Mouse (Mus musculus) ES-E14 (cell line): ENCODE measurements around the gene Scn1b. TPM values are rescaled to one million over a fixed set of nuclear protein-coding genes. Genes with fewer than 3 reads are reported as not detected.

Experiments
- DNase-seq: peaks from one replicate; pipeline ENCODE4 v3.0.0-alpha.2; 2013; ENCODE audit warnings: low read depth, low spot score
- H3K27ac ChIP-seq: 2 replicates; pipeline ENCODE4 v1.5.1; 2012; ENCODE audit warnings: low read depth, mild to moderate bottlenecking, low read length, moderate library complexity, mixed read lengths; ENCODE audit not compliant: poor library complexity, insufficient read depth, severe bottlenecking
- H3K36me3 ChIP-seq: 2 replicates; pipeline ENCODE4 v1.6.1; 2012; ENCODE audit warnings: mild to moderate bottlenecking, low read length, moderate library complexity, mixed read lengths; ENCODE audit not compliant: control insufficient read depth, poor library complexity, insufficient read depth, severe bottlenecking
- H3K4me1 ChIP-seq, 2 experiments: fragments of 150-350 bp in 1 of 2; sonication (generic) in 1 of 2; 2 replicates each; pipeline ENCODE4 v1.6.1; 2012; ENCODE audit warnings: low read length in 2 of 2, mild to moderate bottlenecking in 1 of 2, mixed read lengths in 1 of 2; ENCODE audit not compliant: control insufficient read depth in 2 of 2, insufficient read depth in 2 of 2, poor library complexity in 1 of 2
- H3K4me3 ChIP-seq, 2 experiments: fragments of 150-350 bp in 1 of 2; sonication (generic) in 1 of 2; 2 replicates each; pipeline ENCODE4 v1.5.1; 2012; ENCODE audit warnings: low read length in 2 of 2, low read depth in 1 of 2, mild to moderate bottlenecking in 1 of 2, mixed read lengths in 1 of 2; ENCODE audit not compliant: insufficient read depth in 1 of 2, poor library complexity in 1 of 2, severe bottlenecking in 1 of 2
- H3K9ac ChIP-seq: 2 replicates; pipeline ENCODE4 v1.6.1; 2012; ENCODE audit warnings: low read depth, mild to moderate bottlenecking, low read length, mixed read lengths; ENCODE audit not compliant: poor library complexity, insufficient read depth, severe bottlenecking
- H3K9me3 ChIP-seq: fragments of 150-350 bp; sonication (generic); 2 replicates; pipeline ENCODE4 v1.6.1; 2012; ENCODE audit warnings: low read depth, mild to moderate bottlenecking, low read length; ENCODE audit not compliant: control insufficient read depth, insufficient read depth
- CHD2 ChIP-seq: IDR thresholded peaks from 2 replicates; pipeline ENCODE4 v1.6.1; 2014; ENCODE audit warnings: mild to moderate bottlenecking, low read depth, low read length, inconsistent platforms
- HCFC1 ChIP-seq: IDR thresholded peaks from 2 replicates; pipeline ENCODE4 v1.6.1; 2012; ENCODE audit warnings: low read length, inconsistent platforms, borderline replicate concordance; ENCODE audit not compliant: insufficient read depth
- MAFK ChIP-seq: IDR thresholded peaks from 2 replicates; pipeline ENCODE4 v1.6.1; 2014; ENCODE audit warnings: mild to moderate bottlenecking, low read depth, low read length, inconsistent platforms; ENCODE audit not compliant: insufficient read depth
- ZC3H11A ChIP-seq: IDR thresholded peaks from 2 replicates; pipeline ENCODE4 v1.6.1; 2012; ENCODE audit warnings: low read depth, mild to moderate bottlenecking, inconsistent platforms, low read length, borderline replicate concordance
- ZNF384 ChIP-seq: IDR thresholded peaks from 2 replicates; pipeline ENCODE4 v1.6.1; 2012; ENCODE audit warnings: low read depth, low read length, inconsistent platforms
- in situ Hi-C, 2 experiments: fragments of 600-800 bp; cut with MboI; formaldehyde crosslinking; loops; one replicate each; pipeline ENCODE4 v1.15.1; 2025; ENCODE audit warnings: low sequenced_read_pairs in 2 of 2, inconsistent platforms in 1 of 2; ENCODE audit not compliant: unreplicated experiment in 2 of 2
- total RNA-seq: library from RNA; depleted of rRNA; stranded (reverse); fragments of 300-350 nt; gene quantifications from 2 replicates; pipeline ENCODE4 v1.2.3, GENCODE M21; 2012

Scn1b gene
- total RNA-seq, 1 experiment, result 16.3 TPM

DNA sequence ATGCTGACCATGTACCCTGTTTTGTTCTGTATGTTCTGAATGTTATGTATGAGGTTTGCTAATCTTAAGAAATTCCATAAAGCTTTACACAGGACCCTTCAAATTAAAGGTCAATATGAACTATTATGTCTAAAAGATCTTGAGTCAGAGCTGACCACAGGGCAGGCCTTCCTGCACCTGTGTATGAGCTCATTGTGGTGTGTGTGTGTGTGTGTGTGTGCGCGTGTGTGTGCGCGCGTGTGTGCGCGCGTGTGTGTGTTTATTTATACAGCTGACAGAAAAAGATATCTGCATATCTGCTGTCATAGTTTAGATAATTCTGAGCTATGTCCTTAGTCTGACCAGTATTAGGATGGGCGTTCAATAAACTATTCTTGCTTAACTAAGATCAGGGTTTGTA is 43.7 kb upstream of the Scn1b start:
- no peak overlapping the region for H3K4me3 ChIP-seq
- H3K4me1 ChIP-seq, result peaks cover 0 to 8% of the 10 kb centered on the region in 2 experiments; a peak in 1 of 4 replicates
- H3K9me3 ChIP-seq, result no peaks in the 10 kb centered on the region
- in situ Hi-C loops, result no loop called here
- H3K9ac ChIP-seq, result no peak overlapping the region
- no peak for DNase-seq
- H3K36me3 ChIP-seq, result no peaks in the 10 kb centered on the region
- TF ChIP-seq ZNF384, result no peak
- no peak for TF ChIP-seq CHD2
- TF ChIP-seq ZC3H11A, result no peak
- no peak for TF ChIP-seq MAFK
- no peak overlapping the region for H3K27ac ChIP-seq

DNA sequence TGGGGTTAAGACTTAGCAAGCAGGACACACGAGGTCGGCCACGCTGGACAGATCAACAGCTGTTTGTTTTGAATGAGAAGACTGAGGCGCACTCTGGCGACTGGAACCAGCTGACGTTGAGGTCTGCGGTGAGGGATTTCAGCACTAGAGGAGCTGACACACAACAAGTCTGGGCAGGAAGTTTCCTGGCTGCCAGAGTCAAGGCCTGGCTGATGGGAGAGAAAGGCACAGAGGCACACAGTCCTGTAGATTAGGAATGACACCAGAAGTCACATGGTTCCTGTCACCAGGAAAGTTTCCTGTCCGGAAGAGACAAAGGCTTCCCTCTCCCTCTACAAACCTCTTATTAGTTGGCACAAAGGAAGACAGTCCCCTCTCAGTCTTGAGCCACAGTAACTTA is 41.6 kb upstream of the Scn1b start:
- Histone ChIP-seq H3K36me3 (no peaks in the 10 kb centered on the region), H3K4me1 (peaks cover 4 to 8% of the 10 kb centered on the region in 2 experiments), H3K9me3 (no peaks in the 10 kb centered on the region), H3K27ac (no peak overlapping the region), H3K9ac (no peak overlapping the region), H3K4me3 (no peak overlapping the region)
- in situ Hi-C loops, result no loop called here
- DNase-seq, result no peak
- TF ChIP-seq MAFK, result no peak
- no peak for TF ChIP-seq HCFC1
- no peak for TF ChIP-seq ZC3H11A
- TF ChIP-seq ZNF384, result no peak
- no peak for TF ChIP-seq CHD2

DNA sequence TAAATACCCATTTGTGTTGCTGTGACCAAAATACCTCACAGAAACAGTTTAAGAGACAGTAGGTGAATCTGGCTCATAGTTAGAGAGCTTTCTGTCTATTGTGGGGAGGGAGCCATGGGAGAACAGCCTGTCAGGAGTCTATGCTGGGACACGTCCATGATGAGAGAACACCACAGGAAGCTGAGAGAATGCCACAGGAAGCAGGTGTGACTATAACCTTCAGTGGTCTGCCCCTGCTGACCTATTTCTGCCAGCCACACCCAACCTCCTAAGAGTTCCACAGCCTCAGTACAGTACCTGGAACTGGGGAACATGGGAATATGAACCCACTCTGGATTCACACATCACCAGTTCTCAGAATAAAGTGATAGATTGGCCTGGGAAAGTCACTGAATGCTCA is 37.9 kb upstream of the Scn1b start:
- in situ Hi-C loops, result no loop called here
- H3K4me1 ChIP-seq, result peaks cover 5 to 18% of the 10 kb centered on the region in 2 experiments
- no peak overlapping the region; the same call in 1 of the 2 replicates for H3K27ac ChIP-seq
- TF ChIP-seq CHD2, result no peak
- TF ChIP-seq MAFK, result no peak
- no peak for TF ChIP-seq HCFC1
- no peak for TF ChIP-seq ZNF384
- TF ChIP-seq ZC3H11A, result no peak
- H3K9ac ChIP-seq, result no peak overlapping the region
- H3K36me3 ChIP-seq, result no peaks in the 10 kb centered on the region
- no peaks in the 10 kb centered on the region for H3K9me3 ChIP-seq
- DNase-seq, result no peak
- no peak overlapping the region for H3K4me3 ChIP-seq

DNA sequence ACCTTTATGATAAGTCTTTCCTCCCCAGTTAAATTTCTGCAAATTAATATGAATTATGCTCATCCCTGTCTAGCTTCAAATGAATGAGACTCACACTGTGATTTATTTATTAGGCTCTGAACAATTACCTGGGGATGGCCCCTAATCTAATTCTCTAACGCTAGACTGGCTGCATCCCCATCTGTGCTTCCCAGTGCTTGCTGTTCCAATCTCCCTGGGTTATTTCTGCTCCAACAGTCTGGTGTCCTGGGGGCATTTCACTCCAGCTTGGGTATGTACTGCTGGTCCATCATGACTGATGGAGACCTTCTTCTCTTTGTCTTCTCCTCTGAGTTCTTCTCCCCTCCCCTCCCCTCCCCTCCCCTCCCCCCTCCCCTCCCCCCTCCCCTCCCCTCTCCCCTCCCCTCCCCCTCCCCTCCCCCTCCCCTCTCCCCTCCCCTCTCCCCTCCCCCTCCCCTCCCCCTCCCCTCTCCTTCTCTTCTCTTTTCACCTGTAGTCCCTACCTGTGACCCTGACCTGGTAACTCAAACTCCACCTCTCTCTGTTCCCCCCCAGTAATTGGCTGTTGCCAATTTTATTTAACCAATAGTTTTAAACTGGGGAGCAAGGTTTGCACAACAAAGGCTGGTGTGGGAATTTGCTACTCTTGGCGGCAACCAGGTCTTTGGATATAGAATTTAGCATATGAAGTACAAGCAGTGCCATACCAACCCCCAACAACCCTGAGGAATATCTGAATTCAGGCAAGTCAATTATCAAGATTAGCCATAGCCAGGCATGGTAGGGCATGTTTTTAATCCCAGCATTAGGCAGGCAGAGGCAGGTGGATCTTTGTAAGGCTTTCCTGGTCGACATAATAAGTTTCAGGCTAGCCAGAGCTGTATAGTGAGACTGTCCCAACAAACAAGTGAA is 37.1 kb upstream of the Scn1b start:
- Histone ChIP-seq H3K4me1 (peaks cover 5 to 18% of the 10 kb centered on the region in 2 experiments), H3K36me3 (no peaks in the 10 kb centered on the region), H3K9ac (no peak overlapping the region), H3K9me3 (no peaks in the 10 kb centered on the region), H3K27ac (no peak overlapping the region; the same call in 1 of the 2 replicates), H3K4me3 (no peak overlapping the region)
- no peak for TF ChIP-seq ZNF384
- TF ChIP-seq CHD2, result no peak
- no peak for TF ChIP-seq HCFC1
- TF ChIP-seq ZC3H11A, result no peak
- no peak for TF ChIP-seq MAFK
- in situ Hi-C loops, result no loop called here
- DNase-seq, result no peak

DNA sequence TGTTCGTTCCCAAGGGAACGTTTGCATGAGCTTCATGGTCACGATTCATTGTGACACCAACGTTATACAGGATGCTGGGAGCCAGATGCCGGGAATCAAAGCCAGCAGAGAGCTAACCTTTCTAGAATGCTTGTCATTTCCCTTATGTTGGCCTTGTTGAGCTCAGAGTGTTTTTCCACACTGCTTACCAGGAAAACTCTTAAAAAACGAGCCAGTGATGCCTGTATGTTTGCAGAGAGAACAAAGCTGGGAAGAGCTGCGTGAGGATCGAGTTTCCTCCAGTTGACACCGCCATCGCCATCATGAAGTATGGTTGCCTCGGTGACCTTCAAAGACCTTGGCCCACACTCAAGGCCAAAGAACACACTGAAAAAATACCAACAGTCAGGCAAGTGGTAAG is 35.5 kb upstream of the Scn1b start:
- H3K4me1 ChIP-seq, result peaks cover 5 to 15% of the 10 kb centered on the region in 2 experiments
- in situ Hi-C loops, result no loop called here
- no peak for TF ChIP-seq HCFC1
- no peak for TF ChIP-seq ZNF384
- TF ChIP-seq CHD2, result no peak
- TF ChIP-seq MAFK, result no peak
- no peak for TF ChIP-seq ZC3H11A
- H3K4me3 ChIP-seq, result no peak overlapping the region
- DNase-seq, result no peak
- H3K9me3 ChIP-seq, result no peaks in the 10 kb centered on the region
- H3K9ac ChIP-seq, result no peak overlapping the region
- H3K36me3 ChIP-seq, result no peaks in the 10 kb centered on the region
- peak overlapping the region; percentile 15; the same call in 1 of the 2 replicates for H3K27ac ChIP-seq
